Mouse (Mus musculus) T-helper 1 cell (primary cell): ENCODE measurements around the gene Tbxas1.

ENCODE experiments used
- in situ Hi-C: fragments of 300-600 bp; cut with MboI, MseI; formaldehyde crosslinking; loops from one replicate; pipeline ENCODE4 v1.15.1; 2025; ENCODE audit warnings: high pct_unique_total_duplicates

The Tbxas1 gene

DNA sequence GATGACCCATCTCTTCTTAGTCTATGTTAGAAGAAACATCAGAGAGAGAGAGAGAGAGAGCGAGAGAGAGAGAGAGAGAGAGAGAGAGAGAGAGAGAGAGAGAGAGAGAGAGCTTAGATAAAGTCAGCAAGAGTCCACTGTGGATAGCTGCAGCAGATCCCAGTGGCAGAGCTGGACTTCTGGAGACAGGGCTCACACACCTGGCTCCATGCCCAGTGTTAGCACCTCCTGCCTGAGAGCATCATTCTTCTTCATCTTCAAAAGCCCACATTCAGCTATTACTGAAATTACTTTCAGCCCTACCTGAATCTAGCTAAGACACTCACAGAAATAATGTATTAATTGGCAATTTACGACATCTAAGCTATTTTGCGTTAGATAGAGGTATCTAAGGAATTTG, 85.2 kb downstream of the Tbxas1 start:
- in situ Hi-C loops, result no loop called here

DNA sequence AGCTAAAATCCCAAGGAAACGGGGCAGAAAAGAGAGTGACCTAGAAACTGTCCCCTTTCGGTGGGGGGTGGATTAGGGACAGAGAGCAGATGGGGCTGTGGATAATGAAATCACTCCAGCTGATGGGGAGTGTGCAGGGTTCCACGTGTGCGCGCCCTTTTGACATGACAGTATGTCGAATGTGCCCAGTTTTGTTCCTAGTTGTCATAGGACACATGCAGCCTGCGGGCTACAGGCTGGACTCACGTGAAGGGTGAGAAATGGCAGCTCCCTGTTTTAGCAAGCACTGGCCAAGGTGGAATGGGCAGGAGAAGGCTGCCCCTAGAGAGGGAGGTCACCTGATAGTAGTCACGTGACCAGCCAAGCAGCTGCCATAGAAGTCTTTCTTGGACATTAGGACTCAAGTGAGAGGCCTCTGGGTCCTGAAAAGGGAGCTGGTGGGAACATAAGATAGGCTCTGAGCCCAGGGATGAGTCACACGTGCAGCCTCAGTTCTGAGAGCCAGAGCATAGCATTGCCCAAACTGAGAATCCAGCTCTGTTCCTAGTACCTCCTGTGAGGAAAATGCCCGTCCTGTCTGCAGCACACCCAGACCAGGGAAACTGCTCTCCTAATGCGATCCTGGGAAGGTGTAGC, 85.7 kb downstream of the Tbxas1 start:
- in situ Hi-C loops, result no loop called here

DNA sequence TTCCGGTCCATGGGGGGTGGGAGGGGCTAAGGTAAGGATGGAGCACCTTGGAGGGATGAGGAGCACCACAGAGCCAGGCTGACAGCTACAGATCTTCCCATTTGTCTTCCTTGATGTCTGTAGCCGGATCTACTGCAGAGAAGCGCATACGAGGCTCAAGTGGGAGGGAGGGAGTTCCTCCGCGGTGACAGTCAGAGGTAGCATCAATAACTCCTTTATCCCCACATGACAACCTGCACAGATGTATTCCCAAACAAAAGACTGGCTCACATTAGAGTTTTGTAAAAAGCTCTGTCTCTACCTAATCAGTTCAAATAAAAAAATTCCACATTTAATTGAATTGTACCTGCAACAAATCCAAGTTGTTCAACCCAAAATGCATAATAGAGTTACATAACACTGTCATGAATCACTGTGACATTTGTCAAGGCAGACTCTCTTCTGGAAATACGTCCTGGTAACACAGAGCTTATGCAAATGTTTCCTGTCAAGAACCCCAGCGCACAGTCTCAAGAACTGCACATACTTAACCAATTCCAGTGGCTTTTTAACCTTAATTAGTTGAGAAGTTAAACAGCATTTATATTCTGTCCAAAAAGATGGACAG, 86.3 kb downstream of the Tbxas1 start:
- in situ Hi-C loops, result no loop called here

DNA sequence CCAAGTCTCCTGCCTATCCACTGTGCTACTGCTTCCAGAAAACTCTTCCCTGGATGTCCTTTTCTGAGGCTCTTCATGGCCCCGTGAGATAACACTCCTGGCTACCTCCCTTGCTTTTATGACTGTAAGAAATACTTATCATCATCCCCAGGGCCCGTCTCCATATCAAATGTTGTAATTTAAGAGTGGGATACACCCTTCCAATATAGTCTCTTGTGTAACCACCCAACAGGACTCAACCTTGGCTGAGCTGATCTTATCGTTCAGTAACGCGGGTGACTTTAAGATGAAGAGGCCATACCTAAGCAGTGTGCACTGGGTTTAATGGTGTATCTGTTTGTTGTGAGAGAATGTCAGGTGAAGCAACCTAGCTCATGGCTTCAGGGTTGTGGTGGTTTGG, 91.6 kb downstream of the Tbxas1 start:
- in situ Hi-C loops, result no loop called here

DNA sequence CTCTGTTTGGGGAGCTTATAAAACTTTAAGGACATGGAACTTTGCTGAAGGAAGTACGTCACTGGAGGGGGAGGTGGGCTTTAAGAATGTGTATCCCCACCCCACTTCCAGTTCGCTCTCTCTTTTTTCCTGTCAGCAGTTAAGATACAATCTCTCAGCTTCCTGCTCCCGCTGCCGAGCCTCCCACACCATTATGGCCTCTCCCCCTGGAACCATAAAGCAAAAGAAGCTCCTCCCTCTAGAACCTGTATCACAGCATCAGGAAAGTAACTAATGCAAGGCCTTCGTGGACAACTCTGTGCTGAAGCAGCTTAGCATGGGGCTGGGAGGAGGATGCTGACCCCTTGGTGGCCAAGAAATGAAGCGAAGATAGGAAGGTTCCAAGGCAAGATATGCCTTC, 92.1 kb downstream of the Tbxas1 start:
- in situ Hi-C loops, result no loop called here

DNA sequence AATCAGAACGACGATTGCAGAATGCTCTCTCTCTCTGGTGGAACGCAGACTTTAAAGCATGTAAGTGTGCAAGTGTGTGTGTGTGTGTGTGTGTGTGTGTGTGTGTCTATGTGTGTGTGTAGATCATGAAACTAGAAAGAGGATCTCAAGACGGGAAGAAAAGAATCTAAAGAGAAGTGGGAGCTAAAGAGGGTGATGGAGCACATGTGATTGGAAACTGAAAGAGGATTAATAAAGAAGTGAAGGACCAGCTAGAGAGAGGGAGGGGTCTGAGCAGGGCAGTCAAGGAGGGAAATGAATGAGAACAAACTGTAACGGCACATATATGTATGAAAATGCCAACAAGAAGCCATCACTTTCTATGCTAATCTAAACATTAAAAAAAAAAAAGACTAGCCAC, 92.8 kb downstream of the Tbxas1 start:
- in situ Hi-C loops, result no loop called here

DNA sequence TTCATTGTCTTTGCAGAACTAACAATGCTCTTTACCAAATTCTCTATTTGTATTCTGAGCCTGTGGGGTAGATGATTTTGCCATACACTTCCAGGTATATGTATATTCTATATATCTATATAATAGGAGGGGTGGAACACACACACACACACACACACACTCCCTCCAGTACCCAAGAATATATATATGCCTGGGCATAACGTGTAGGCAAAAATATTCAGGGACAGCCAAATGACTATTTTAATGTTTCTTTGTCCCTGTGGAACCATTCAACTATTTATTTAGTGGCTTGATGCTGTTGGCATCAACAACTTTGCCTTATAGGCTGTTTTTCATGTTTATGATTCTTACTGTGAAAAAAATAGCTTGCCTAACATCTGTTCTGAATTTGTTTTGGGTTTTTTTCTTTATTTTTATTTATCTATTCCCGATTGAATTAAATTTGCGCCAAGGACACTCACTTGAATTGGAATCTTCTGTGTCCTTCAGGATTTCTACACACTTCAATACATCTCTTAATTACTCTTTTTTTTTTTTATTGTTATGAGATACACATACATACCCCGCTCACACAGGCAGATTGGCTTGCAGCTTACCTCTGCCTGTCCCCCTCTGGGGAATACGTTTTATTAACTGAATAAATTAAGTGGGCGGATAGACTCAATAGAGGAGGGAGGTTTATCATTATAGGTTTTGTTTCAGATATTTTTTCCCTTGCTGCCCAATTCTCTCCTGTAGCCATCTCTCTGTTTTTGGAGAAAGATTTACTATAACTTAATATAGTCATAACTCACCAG, 94.9 kb downstream of the Tbxas1 start:
- in situ Hi-C loops, result no loop called here

DNA sequence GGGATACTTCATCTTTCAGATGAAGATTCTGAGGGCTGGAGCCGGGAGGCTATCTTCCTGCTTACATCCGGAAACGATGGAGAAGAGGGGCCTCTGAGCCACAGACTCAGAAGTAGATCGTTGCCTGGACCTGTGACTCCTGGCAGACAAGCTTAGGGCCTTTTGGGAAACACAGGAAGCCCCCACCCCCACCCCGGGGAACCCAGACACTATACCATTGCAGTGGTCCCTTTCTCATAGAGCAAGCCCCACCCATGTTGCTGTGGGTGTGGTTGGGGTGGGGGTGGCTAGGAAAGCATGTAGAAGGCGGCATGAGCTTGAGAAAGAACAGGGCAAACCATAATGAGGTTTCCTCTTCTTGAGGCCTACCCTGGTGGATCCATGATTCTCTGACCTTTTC, 95.6 kb downstream of the Tbxas1 start:
- in situ Hi-C loops, result no loop called here

DNA sequence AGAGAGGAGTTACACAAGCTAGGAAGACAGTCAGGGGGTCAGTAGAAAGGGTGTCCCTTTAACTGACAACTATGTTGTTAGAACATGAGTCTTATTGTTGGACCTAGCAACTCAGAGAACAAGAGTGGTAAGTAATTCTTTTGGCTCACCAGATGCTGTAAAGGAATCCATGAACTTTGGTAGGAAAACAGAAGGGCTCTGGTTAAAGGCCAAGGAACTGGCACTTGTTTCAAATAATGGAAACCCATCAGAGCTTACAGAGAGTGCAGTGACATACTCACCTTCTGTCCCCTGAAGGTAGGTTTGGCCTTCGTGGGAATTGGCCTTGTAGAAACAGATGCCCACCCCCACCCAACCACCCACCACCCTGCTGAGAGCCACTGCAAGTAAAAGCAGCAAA, 97.6 kb downstream of the Tbxas1 start:
- in situ Hi-C loops, result no loop called here

DNA sequence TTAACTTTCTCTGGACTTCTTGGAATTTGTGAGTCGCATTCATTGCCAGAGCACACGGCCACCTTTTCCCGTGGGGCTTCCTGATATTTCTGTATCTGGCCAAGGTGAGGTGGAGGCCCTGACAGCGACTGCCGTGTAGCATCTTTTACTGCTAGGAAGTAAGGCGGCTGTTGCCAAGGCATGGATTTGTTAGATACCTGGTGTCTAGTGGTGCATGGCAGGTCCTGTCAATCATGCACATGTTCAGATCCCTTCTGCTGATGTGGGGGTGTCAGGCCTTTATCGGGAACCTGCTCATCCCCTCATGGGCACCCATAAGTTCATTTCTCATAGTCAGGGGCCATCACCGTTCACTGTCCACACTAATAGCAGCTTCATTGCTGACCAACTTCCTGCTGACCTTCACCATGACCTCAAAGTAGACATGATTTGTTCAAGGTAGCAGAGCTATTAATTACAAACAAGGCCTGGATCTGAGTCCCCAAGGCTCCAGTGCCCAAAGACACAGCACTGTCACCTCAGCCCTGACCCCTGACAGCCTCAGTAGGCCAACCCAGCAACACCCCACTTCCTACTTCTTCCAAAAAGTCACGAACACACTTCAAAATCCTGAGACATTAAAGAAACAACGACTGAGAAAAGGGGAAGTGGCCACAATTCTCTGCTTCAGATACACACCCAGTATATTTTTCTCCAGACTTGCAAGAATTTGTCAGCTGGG, 98.4 kb downstream of the Tbxas1 start:
- in situ Hi-C loops, result no loop called here

DNA sequence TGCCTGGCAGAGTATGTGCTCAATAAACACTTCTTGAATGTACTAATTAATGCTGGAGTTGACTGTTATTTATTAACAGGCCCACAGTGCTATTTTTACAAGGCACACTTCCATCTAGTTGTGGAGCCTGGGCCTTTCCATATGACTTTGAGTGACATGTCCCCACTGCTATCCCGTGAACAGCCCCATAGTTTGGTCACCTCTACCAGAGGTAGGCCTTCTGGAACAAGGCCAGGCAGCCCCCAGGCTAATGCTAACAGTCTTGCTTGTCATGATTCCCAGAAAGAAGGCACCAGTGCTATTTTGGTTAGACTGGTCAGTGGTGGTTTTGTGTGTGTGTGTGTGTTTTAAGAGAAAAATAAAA, 98.9 kb downstream of the Tbxas1 start:
- in situ Hi-C loops, result no loop called here

DNA sequence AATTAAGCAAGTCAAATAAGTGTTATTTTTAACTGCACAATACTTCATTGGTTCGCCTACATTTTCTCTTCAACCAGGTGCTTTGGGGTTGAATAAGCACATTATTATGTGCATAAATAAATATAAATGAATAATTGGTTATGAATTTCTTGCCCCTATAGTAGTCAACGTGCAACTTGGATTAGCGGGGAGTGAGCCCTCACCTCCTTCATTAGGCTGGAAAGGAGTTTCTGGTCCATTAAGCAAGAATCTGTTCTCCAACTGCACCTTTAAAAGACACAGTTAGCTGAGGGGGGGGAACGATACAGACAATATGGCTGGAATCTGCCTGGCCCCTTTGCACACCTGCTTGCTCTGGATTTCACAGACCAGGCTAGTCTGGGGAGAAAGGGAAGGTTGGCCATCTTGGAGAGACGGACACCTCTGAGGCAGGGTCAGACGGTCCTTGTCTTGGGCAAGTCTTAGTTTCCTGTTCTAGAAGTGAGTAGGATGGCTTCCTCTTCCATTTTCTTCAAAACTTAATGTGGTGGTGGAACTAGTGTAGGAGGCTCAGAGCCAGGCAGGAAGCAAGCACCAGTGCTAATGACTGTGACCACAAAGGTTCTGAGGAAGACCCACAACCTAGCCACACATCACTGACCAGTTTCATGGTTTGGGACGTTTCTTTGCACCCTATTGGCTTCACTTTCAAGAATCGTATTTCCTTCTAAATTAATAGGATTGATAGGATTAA, 99.5 kb downstream of the Tbxas1 start:
- in situ Hi-C loops, result no loop called here

DNA sequence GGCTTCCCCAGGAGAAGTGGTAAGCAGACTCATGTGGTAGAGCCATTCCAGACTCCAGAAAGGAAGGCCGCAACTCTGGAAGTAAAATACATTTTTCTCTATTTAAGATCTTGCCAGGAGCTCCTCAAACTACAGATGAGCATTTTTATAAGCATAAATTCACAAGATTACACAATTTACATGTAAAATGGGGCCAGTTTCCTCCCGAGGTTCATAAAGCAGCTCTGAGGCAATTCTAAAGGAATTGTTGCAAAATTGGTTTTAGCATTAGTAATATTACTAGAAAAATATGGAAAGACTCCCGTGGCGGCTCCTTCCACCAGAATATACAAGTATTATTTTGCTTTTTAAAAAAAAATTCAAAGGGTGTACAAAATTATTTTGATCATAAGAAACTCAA, 100.7 kb downstream of the Tbxas1 start:
- in situ Hi-C loops, result no loop called here

DNA sequence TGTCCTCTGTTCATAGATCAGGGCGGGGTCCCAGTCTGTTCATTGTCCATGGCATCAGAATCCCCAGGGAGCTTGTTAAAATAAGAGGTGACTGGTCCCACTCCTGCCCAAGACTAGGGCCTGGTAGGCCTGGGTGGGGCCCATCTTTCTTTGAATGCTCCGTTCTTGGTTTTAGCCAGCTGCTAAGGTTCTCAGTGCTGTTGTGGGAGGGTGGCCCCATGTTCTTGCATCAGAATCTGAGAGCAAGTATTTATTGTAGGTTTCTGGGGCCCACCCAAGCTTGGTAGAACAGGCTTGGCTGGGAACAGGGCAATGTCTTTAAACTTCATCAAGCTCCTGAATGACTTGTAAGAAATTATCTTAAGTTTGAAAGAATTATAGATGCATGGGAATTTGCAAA, 101.2 kb downstream of the Tbxas1 start:
- in situ Hi-C loops, result no loop called here

DNA sequence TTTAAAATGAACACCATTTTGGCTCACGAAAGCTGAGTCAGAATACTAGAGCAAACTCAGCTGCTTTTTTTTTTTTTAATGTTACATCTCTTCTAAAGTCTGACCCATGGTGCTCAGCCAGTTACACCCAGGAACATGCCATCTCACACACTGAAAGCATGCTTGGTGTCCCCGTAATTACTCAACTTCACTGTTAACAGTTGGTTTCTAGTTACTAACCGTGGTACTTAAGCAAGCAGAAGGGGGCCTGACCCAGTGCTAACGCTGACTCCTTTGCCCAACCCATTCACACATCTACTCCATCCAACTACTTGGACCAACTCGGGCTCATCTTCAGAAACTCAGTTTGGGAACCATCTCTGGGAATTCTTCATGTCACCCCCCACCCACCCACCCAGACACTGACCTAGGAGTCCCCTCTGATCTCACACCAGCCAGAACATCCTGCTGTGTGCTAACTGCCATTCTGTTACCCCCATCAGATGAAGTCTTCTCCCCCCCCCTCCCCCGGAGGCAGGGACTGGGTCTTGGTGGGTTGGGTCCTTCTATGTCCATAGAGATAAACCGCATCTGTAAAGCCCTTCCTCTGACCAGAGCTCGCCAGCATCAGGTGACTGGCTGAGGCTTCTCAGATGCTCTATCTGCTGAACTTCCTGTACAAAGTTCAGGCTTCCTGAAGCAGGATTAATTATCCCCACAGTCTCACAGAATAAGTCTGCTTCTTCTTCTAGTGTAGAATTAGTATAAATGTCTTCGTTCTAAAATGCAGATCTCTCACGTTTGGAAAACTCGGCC, 105.9 kb downstream of the Tbxas1 start:
- in situ Hi-C loops, result no loop called here

DNA sequence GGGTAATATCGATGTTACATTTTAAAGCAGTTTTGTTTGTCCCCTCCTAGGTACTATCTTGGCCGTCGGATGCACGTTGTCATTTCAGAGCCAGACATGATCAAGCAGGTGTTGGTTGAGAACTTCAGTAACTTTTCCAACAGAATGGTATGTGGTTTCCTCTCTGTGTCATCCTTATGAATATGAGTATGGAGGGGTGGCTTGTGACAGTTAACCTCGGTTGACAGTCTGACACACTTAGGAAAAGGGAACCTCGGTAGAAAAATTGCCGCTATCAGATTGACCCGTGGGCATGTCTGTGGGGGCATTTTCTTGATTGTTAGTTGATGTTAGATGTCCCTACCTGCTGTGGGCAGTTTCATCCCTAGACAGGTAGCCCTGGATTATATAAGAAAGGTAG, 106.9 kb downstream of the Tbxas1 start:
- in situ Hi-C loops, result no loop called here

DNA sequence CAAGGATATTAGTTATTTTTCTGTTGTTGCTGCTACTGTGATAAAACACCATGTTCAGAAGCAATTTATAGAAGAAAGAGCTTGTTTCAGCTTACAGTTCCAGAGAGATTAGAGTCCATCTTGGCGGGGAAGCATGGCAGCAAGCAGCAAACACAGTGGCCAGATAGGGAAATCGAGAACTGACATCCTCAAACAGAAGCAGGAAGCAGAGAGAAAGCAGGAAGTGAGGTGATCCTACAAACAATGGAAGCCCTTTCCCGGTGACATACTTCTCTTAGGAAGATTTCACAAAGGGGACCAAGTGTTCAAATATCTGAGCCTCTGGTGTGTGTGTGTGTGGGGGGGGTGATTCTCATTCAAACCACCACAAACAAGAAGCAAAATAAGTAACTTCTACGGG, 107.5 kb downstream of the Tbxas1 start:
- in situ Hi-C loops, result no loop called here

DNA sequence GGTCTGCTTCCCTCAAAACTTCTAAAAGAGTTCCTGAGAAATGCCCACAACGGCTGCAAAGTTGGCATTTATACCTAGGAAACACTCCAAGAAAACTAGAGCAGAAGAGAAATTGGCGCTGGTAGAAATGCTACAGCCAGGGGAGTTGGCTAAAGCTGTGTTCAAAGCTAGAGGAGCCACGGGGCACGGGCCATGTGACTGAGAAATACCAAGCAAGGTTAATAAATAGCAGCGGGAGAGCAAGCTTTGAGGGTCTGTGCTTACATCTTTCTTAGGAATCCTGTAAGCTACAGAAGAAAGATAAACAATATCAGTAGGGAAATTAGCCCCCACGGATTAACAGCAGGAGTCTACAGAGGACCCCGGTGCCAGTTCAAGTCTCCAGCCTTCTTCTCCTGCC, 107.9 kb downstream of the Tbxas1 start:
- in situ Hi-C loops, result no loop called here

DNA sequence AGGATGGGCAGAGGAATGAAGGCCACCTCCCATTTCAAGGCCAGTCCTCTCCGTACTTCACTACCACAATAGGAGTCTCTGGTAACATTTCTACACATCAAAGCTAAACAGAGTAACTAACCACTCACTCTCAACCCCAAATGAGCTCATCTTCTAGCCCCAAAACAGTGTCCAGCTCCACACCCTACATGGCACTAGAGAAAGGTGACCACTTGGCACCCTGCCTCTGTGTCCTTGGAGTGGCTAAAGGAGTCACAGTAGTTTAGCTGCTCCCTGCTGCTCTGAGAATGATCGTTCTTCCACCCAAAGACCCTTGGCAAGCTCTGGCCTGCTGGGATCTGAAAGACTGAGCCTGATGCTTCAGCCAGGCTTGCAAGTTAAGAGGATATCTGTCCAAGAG, 109.4 kb downstream of the Tbxas1 start:
- in situ Hi-C loops, result no loop called here

DNA sequence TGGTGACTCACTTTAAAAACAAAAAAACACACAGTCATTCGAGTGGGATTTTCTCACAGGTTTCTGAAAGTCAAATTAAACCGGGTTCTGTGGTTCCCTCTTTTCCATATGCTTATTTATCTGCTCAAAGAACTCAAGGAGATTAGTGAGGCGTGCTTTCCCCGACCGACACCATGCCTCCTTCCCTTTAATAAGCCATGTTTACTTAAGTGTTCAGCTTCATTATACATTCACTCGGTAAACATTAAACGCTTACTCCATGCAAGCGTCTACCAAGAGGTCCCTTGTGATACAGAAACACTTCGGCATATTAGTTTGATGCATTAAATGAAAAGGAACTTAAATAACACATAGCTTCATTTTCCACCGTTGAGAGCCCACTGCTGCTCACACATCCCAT, 111.4 kb downstream of the Tbxas1 start:
- in situ Hi-C loops, result no loop called here

DNA sequence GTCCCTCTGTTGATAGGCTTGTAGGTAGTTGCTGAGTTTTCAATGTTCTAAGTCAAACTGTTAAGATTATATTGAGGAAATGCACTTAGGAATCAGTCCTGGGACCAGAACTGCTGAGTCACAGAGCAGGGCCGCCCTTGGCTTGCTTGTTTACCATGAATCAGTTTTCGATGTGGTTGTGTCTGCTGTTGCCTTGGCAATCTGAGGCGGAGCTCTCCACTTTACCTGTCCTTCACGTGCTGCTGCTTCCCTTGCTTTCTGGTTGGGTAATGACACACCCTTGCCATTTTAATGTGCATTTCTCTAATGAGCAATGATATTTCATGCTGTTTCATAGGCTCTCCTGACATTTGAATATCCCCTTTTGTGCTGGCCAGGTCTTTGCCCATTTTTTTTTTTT, 116.8 kb downstream of the Tbxas1 start:
- in situ Hi-C loops, result no loop called here
